35 mouse cellular contexts compared by ENCODE assay signal in the genomic region with DNA sequence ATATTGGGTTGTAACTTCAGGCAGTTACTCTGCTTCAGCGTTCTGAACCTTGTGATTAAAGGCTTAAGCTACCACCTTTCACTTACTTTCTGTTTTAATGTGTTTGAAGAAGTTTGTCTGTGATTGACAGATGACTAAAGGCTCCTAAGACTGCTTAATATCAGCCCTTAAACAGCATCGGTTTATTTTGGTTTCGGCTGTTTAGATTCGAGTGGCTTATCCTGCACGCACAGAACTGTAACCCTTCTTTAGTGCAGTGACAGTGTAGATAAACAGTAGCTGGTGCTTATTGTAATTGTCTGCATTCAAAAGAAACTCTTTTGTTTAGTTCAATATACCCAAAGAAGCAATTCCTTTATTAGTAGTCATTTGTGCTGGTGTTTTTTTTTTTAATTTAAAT. TPM values are rescaled to one million over a fixed set of nuclear protein-coding genes. Genes with fewer than 3 reads are reported as not detected.
DNase-seq lines count a peak whose midpoint lies in the region; ATAC-seq and TF ChIP-seq lines count a peak whose summit lies in the region.
"Had no signal": no experiment of that assay in that cellular context is flagged by ENCODE, and none has a peak within 500 bp of the region (broad histone marks: within the 10 kb centered on the region; RNA-seq: fewer than 3 reads in every experiment).

No protein-coding gene starts in this region.

- H3K4me1 ChIP-seq in liver, embryonic 12.5 days: no peaks in the 10 kb centered on the region
- H3K4me1 ChIP-seq in liver, postnatal 0 days (ENCODE audit: insufficient read depth): no peaks in the 10 kb centered on the region
- H3K4me1 ChIP-seq in liver, embryonic 15.5 days (replicated peaks): no peaks in the 10 kb centered on the region
- no peaks in the 10 kb centered on the region for H3K4me1 ChIP-seq in hindbrain, embryonic 11.5 days (replicated peaks; ENCODE audit: control insufficient read depth, insufficient read depth, low read length)
- no peaks in the 10 kb centered on the region for H3K4me1 ChIP-seq in midbrain, embryonic 11.5 days (ENCODE audit: control insufficient read depth, insufficient read depth, low read length)
- H3K4me1 ChIP-seq: forebrain, embryonic 15.5 days; heart, embryonic 15.5 days; hindbrain, embryonic 10.5 days had no signal

- H3K27me3 ChIP-seq in liver, embryonic 12.5 days (replicated peaks): no peaks in the 10 kb centered on the region
- H3K27me3 ChIP-seq in liver, postnatal 0 days (ENCODE audit: insufficient read depth, low read length): no peaks in the 10 kb centered on the region
- no peaks in the 10 kb centered on the region for H3K27me3 ChIP-seq in liver, embryonic 15.5 days
- H3K27me3 ChIP-seq in hindbrain, embryonic 11.5 days (ENCODE audit: control insufficient read depth, insufficient read depth, low read length): no peaks in the 10 kb centered on the region
- H3K27me3 ChIP-seq in midbrain, embryonic 11.5 days (ENCODE audit: control insufficient read depth, insufficient read depth, low read length): no peaks in the 10 kb centered on the region
- H3K27me3 ChIP-seq: forebrain, embryonic 15.5 days; heart, embryonic 15.5 days had no signal

- H3K4me3 ChIP-seq in liver, embryonic 12.5 days: no peak overlapping the region
- H3K4me3 ChIP-seq in liver, postnatal 0 days (ENCODE audit: low read depth, low read length): no peak overlapping the region
- H3K4me3 ChIP-seq in liver, embryonic 15.5 days (replicated peaks): no peak overlapping the region
- no peak overlapping the region for H3K4me3 ChIP-seq in hindbrain, embryonic 11.5 days (ENCODE audit: low read depth, low read length)
- no peak overlapping the region for H3K4me3 ChIP-seq in midbrain, embryonic 11.5 days (ENCODE audit: low read depth, low read length)
- H3K4me3 ChIP-seq: forebrain, embryonic 15.5 days; heart, adult 2 months; heart, embryonic 15.5 days; hindbrain, embryonic 10.5 days had no signal

- WGBS in liver, embryonic 12.5 days (ENCODE audit: insufficient replicate concordance): 42% methylated on average over 5 of the region's 5 CpGs
- WGBS in liver, postnatal 0 days (ENCODE audit: insufficient replicate concordance): 57% methylated on average over 5 of the region's 5 CpGs
- WGBS in liver, embryonic 15.5 days (ENCODE audit: insufficient replicate concordance): 30% methylated on average over 5 of the region's 5 CpGs
- 86% methylated on average over 5 of the region's 5 CpGs for WGBS in hindbrain, embryonic 11.5 days
- WGBS in midbrain, embryonic 11.5 days: 83% methylated on average over 5 of the region's 5 CpGs

- H3K9me3 ChIP-seq in liver, embryonic 12.5 days (replicated peaks): no peaks in the 10 kb centered on the region
- H3K9me3 ChIP-seq in liver, postnatal 0 days (ENCODE audit: low read length): no peaks in the 10 kb centered on the region
- no peaks in the 10 kb centered on the region for H3K9me3 ChIP-seq in liver, embryonic 15.5 days (replicated peaks)
- no peaks in the 10 kb centered on the region for H3K9me3 ChIP-seq in hindbrain, embryonic 11.5 days (ENCODE audit: control insufficient read depth, low read length)
- H3K9me3 ChIP-seq in midbrain, embryonic 11.5 days (ENCODE audit: control insufficient read depth, low read length): no peaks in the 10 kb centered on the region
- H3K9me3 ChIP-seq: forebrain, embryonic 15.5 days; heart, embryonic 15.5 days; hindbrain, embryonic 10.5 days had no signal

- TF ChIP-seq EP300 in liver, postnatal 0 days (IDR thresholded peaks at IDR 0.05; ENCODE audit: low read depth): no peak

- H3K36me3 ChIP-seq in liver, embryonic 12.5 days: no peaks in the 10 kb centered on the region
- H3K36me3 ChIP-seq in liver, postnatal 0 days (replicated peaks; ENCODE audit: insufficient read depth, low read length): no peaks in the 10 kb centered on the region
- H3K36me3 ChIP-seq in liver, embryonic 15.5 days (replicated peaks): no peaks in the 10 kb centered on the region
- H3K36me3 ChIP-seq in hindbrain, embryonic 11.5 days (ENCODE audit: control insufficient read depth, insufficient read depth, low read length): no peaks in the 10 kb centered on the region
- no peaks in the 10 kb centered on the region for H3K36me3 ChIP-seq in midbrain, embryonic 11.5 days (ENCODE audit: control insufficient read depth, insufficient read depth, low read length)
- H3K36me3 ChIP-seq: forebrain, embryonic 15.5 days; heart, embryonic 15.5 days; hindbrain, embryonic 10.5 days had no signal

- H3K4me2 ChIP-seq in liver, embryonic 12.5 days: no peak overlapping the region
- H3K4me2 ChIP-seq in liver, postnatal 0 days (ENCODE audit: low read depth, low read length): no peak overlapping the region
- H3K4me2 ChIP-seq in liver, embryonic 15.5 days: no peak overlapping the region
- no peak overlapping the region for H3K4me2 ChIP-seq in hindbrain, embryonic 11.5 days (replicated peaks; ENCODE audit: low read depth, low read length)
- no peak overlapping the region for H3K4me2 ChIP-seq in midbrain, embryonic 11.5 days
- H3K4me2 ChIP-seq: forebrain, embryonic 15.5 days; heart, embryonic 11.5 days; heart, embryonic 15.5 days; hindbrain, embryonic 14.5 days had no signal

- H3K27ac ChIP-seq in liver, embryonic 12.5 days: no peak overlapping the region
- H3K27ac ChIP-seq in liver, postnatal 0 days (ENCODE audit: low read depth): no peak overlapping the region
- no peak overlapping the region for H3K27ac ChIP-seq in liver, embryonic 15.5 days (replicated peaks)
- no peak overlapping the region for H3K27ac ChIP-seq in hindbrain, embryonic 11.5 days (ENCODE audit: low read depth, low read length)
- no peak overlapping the region for H3K27ac ChIP-seq in midbrain, embryonic 11.5 days (ENCODE audit: low read depth, low read length)
- H3K27ac ChIP-seq: forebrain, embryonic 15.5 days; heart, adult 2 months; heart, embryonic 15.5 days; hindbrain, embryonic 10.5 days; hindbrain, embryonic 14.5 days; hindbrain, postnatal 0 days had no signal

- ATAC-seq in liver, embryonic 12.5 days: peak; percentile 79
- ATAC-seq in liver, postnatal 0 days: no peak
- peak; percentile 39; the same call in 1 of the 2 replicates for ATAC-seq in erythroid progenitor cell, adult 5-6 weeks (replicated peaks; ENCODE audit: low FRiP score, poor library complexity, severe bottlenecking)
- ATAC-seq in liver, embryonic 15.5 days (ENCODE audit: insufficient read depth): peak; percentile 73; the same call in 1 of the 2 replicates
- peak; percentile 98 for ATAC-seq in megakaryocyte-erythroid progenitor cell, adult 5-6 weeks (replicated peaks; ENCODE audit: low FRiP score, low TSS enrichment, poor library complexity, severe bottlenecking)
- ATAC-seq in hindbrain, embryonic 11.5 days (ENCODE audit: low FRiP score): no peak
- no peak for ATAC-seq in midbrain, embryonic 11.5 days (ENCODE audit: low FRiP score)
- ATAC-seq: CD4-positive, CD25-positive, alpha-beta regulatory T cell, adult 4 months; forebrain, embryonic 15.5 days; hindbrain, postnatal 0 days; inflammation-experienced regulatory T-cells, adult 6 months had no signal

- H3K9ac ChIP-seq in liver, embryonic 12.5 days: no peak overlapping the region
- no peak overlapping the region for H3K9ac ChIP-seq in liver, postnatal 0 days (replicated peaks)
- H3K9ac ChIP-seq in liver, embryonic 15.5 days: no peak overlapping the region
- no peak overlapping the region for H3K9ac ChIP-seq in hindbrain, embryonic 11.5 days (ENCODE audit: low read depth, low read length)
- H3K9ac ChIP-seq in midbrain, embryonic 11.5 days (ENCODE audit: low read length): no peak overlapping the region
- H3K9ac ChIP-seq: forebrain, embryonic 15.5 days; heart, embryonic 15.5 days; hindbrain, embryonic 14.5 days had no signal

- no peak for TF ChIP-seq CTCF in liver, postnatal 0 days (IDR thresholded peaks at IDR 0.05; ENCODE audit: low read depth)

- no peak for DNase-seq in liver, postnatal 0 days
- no peak for DNase-seq in hindbrain, embryonic 11.5 days (ENCODE audit: low spot score)
- no peak for DNase-seq in c-Kit-positive CD71-positive TER-119-positive erythroid progenitor cells, embryonic 14.5 days (ENCODE audit: low spot score)
- no peak for DNase-seq in midbrain, embryonic 11.5 days (ENCODE audit: low spot score, missing footprints)
- DNase-seq: adrenal gland, adult 8-10 months; adrenal gland, postnatal 25 days; cerebellum, adult 11 months; cerebellum, adult 2 months; cerebellum, adult 9-11 months; cerebellum, postnatal 25 days; gastrocnemius, postnatal 10 days; gastrocnemius, postnatal 36 days; heart, adult 2 months; heart, postnatal 10 days; heart, postnatal 36 days had no signal

RNA-seq across cellular contexts. Expression of a gene that starts 2.7 kb away (rescaled TPM):
- polyA plus RNA-seq in liver, embryonic 12.5 days (2016; fragmentation: Nextera tagmentation; extraction: Ambion mirVana): not detected in 2 replicates
- polyA plus RNA-seq in liver, postnatal 0 days (2015; fragmentation: Nextera tagmentation; extraction: Ambion mirVana): not detected in 2 replicates
- total RNA-seq in erythroid progenitor cell, adult 5-6 weeks (2015; ENCODE audit: low replicate concordance): not detected in 2 replicates
- not detected in 2 replicates for total RNA-seq in erythroid progenitor cell, adult 5-6 weeks (2017; ENCODE audit: low replicate concordance)
- polyA plus RNA-seq in liver, embryonic 15.5 days (2015; fragmentation: Nextera tagmentation; extraction: Ambion mirVana): not detected in 2 replicates
- not detected in 2 replicates for total RNA-seq in megakaryocyte-erythroid progenitor cell, adult 5-6 weeks (2014; fragmentation: Nextera tagmentation)
- not detected in 2 replicates for total RNA-seq in megakaryocyte-erythroid progenitor cell, adult 5-6 weeks (2017)
- polyA plus RNA-seq in hindbrain, embryonic 11.5 days (2014; fragmentation: Nextera tagmentation; extraction: Ambion mirVana): not detected in 2 replicates
- not detected in 2 replicates for polyA plus RNA-seq in midbrain, embryonic 11.5 days (2014; fragmentation: Nextera tagmentation; extraction: Ambion mirVana)
- total RNA-seq: adrenal gland, adult 8-10 months; adrenal gland, postnatal 25 days; gastrocnemius, adult 18-20 months; gastrocnemius, postnatal 10 days; gastrocnemius, postnatal 36 days; granulocyte monocyte progenitor cell, adult 5-6 weeks; heart, adult 2 months; heart, postnatal 10 days; heart, postnatal 36 days; hindbrain, postnatal 0 days; MEL had no signal
- polyA plus RNA-seq: brain, embryonic 14.5 days; C2C12; CD4-positive, CD25-positive, alpha-beta regulatory T cell, adult 4 months; cerebellum, adult 2 months; embryonic facial prominence, embryonic 11.5 days; embryonic facial prominence, embryonic 14.5 days; forebrain, embryonic 11.5 days; forebrain, embryonic 15.5 days; heart, adult 2 months; heart, embryonic 11.5 days; heart, embryonic 15.5 days; hindbrain, embryonic 10.5 days; hindbrain, embryonic 14.5 days; hindbrain, postnatal 0 days; inflammation-experienced regulatory T-cells, adult 6 months had no signal

RNA-seq across cellular contexts. Expression of a gene that starts 14.6 kb away (rescaled TPM):
- not detected in 2 replicates for polyA plus RNA-seq in liver, embryonic 12.5 days (2016; fragmentation: Nextera tagmentation; extraction: Ambion mirVana)
- not detected in 2 replicates for polyA plus RNA-seq in liver, postnatal 0 days (2015; fragmentation: Nextera tagmentation; extraction: Ambion mirVana)
- not detected in 2 replicates for total RNA-seq in erythroid progenitor cell, adult 5-6 weeks (2015; ENCODE audit: low replicate concordance)
- total RNA-seq in erythroid progenitor cell, adult 5-6 weeks (2017; ENCODE audit: low replicate concordance): not detected in 2 replicates
- not detected in 2 replicates for polyA plus RNA-seq in liver, embryonic 15.5 days (2015; fragmentation: Nextera tagmentation; extraction: Ambion mirVana)
- total RNA-seq in megakaryocyte-erythroid progenitor cell, adult 5-6 weeks (2014; fragmentation: Nextera tagmentation): not detected in 2 replicates
- total RNA-seq in megakaryocyte-erythroid progenitor cell, adult 5-6 weeks (2017): not detected in 2 replicates
- not detected in 2 replicates for polyA plus RNA-seq in hindbrain, embryonic 11.5 days (2014; fragmentation: Nextera tagmentation; extraction: Ambion mirVana)
- polyA plus RNA-seq in midbrain, embryonic 11.5 days (2014; fragmentation: Nextera tagmentation; extraction: Ambion mirVana): not detected in 2 replicates
- total RNA-seq: adrenal gland, adult 8-10 months; adrenal gland, postnatal 25 days; gastrocnemius, adult 18-20 months; gastrocnemius, postnatal 10 days; gastrocnemius, postnatal 36 days; granulocyte monocyte progenitor cell, adult 5-6 weeks; heart, adult 2 months; heart, postnatal 10 days; heart, postnatal 36 days; hindbrain, postnatal 0 days; MEL had no signal
- polyA plus RNA-seq: brain, embryonic 14.5 days; C2C12; cerebellum, adult 2 months; embryonic facial prominence, embryonic 11.5 days; embryonic facial prominence, embryonic 14.5 days; forebrain, embryonic 11.5 days; forebrain, embryonic 15.5 days; heart, adult 2 months; heart, embryonic 11.5 days; heart, embryonic 15.5 days; hindbrain, embryonic 10.5 days; hindbrain, embryonic 14.5 days; hindbrain, postnatal 0 days; inflammation-experienced regulatory T-cells, adult 6 months had no signal

RNA-seq across cellular contexts. Expression of a gene that starts 24.3 kb away (rescaled TPM):
- polyA plus RNA-seq in liver, embryonic 12.5 days (2016; fragmentation: Nextera tagmentation; extraction: Ambion mirVana): not detected in 2 replicates
- not detected in 2 replicates for polyA plus RNA-seq in liver, postnatal 0 days (2015; fragmentation: Nextera tagmentation; extraction: Ambion mirVana)
- total RNA-seq in erythroid progenitor cell, adult 5-6 weeks (2015; ENCODE audit: low replicate concordance): not detected in 2 replicates
- not detected in 2 replicates for total RNA-seq in erythroid progenitor cell, adult 5-6 weeks (2017; ENCODE audit: low replicate concordance)
- not detected in 2 replicates for polyA plus RNA-seq in liver, embryonic 15.5 days (2015; fragmentation: Nextera tagmentation; extraction: Ambion mirVana)
- not detected in 2 replicates for total RNA-seq in megakaryocyte-erythroid progenitor cell, adult 5-6 weeks (2014; fragmentation: Nextera tagmentation)
- not detected in 2 replicates for total RNA-seq in megakaryocyte-erythroid progenitor cell, adult 5-6 weeks (2017)
- polyA plus RNA-seq in hindbrain, embryonic 11.5 days (2014; fragmentation: Nextera tagmentation; extraction: Ambion mirVana): not detected in 2 replicates
- polyA plus RNA-seq in midbrain, embryonic 11.5 days (2014; fragmentation: Nextera tagmentation; extraction: Ambion mirVana): not detected in 2 replicates
- total RNA-seq: adrenal gland, adult 8-10 months; adrenal gland, postnatal 25 days; gastrocnemius, adult 18-20 months; gastrocnemius, postnatal 10 days; gastrocnemius, postnatal 36 days; granulocyte monocyte progenitor cell, adult 5-6 weeks; heart, adult 2 months; heart, postnatal 10 days; heart, postnatal 36 days; hindbrain, postnatal 0 days; MEL had no signal
- polyA plus RNA-seq: brain, embryonic 14.5 days; C2C12; CD4-positive, CD25-positive, alpha-beta regulatory T cell, adult 4 months; cerebellum, adult 2 months; embryonic facial prominence, embryonic 11.5 days; embryonic facial prominence, embryonic 14.5 days; forebrain, embryonic 11.5 days; forebrain, embryonic 15.5 days; heart, adult 2 months; heart, embryonic 11.5 days; heart, embryonic 15.5 days; hindbrain, embryonic 10.5 days; hindbrain, embryonic 14.5 days; hindbrain, postnatal 0 days; inflammation-experienced regulatory T-cells, adult 6 months had no signal

RNA-seq across cellular contexts. Expression of a gene that starts 25.0 kb away (rescaled TPM):
- polyA plus RNA-seq in liver, embryonic 12.5 days (2016; fragmentation: Nextera tagmentation; extraction: Ambion mirVana): not detected in 2 replicates
- polyA plus RNA-seq in liver, postnatal 0 days (2015; fragmentation: Nextera tagmentation; extraction: Ambion mirVana): not detected in 2 replicates
- not detected in 2 replicates for total RNA-seq in erythroid progenitor cell, adult 5-6 weeks (2015; ENCODE audit: low replicate concordance)
- total RNA-seq in erythroid progenitor cell, adult 5-6 weeks (2017; ENCODE audit: low replicate concordance): not detected in 2 replicates
- not detected in 2 replicates for polyA plus RNA-seq in liver, embryonic 15.5 days (2015; fragmentation: Nextera tagmentation; extraction: Ambion mirVana)
- total RNA-seq in megakaryocyte-erythroid progenitor cell, adult 5-6 weeks (2014; fragmentation: Nextera tagmentation): not detected in 2 replicates
- not detected in 2 replicates for total RNA-seq in megakaryocyte-erythroid progenitor cell, adult 5-6 weeks (2017)
- polyA plus RNA-seq in hindbrain, embryonic 11.5 days (2014; fragmentation: Nextera tagmentation; extraction: Ambion mirVana): not detected in 2 replicates
- polyA plus RNA-seq in midbrain, embryonic 11.5 days (2014; fragmentation: Nextera tagmentation; extraction: Ambion mirVana): not detected in 2 replicates
- total RNA-seq: adrenal gland, adult 8-10 months; adrenal gland, postnatal 25 days; gastrocnemius, adult 18-20 months; gastrocnemius, postnatal 10 days; gastrocnemius, postnatal 36 days; granulocyte monocyte progenitor cell, adult 5-6 weeks; heart, adult 2 months; heart, postnatal 10 days; heart, postnatal 36 days; hindbrain, postnatal 0 days; MEL had no signal
- polyA plus RNA-seq: brain, embryonic 14.5 days; C2C12; CD4-positive, CD25-positive, alpha-beta regulatory T cell, adult 4 months; cerebellum, adult 2 months; embryonic facial prominence, embryonic 11.5 days; embryonic facial prominence, embryonic 14.5 days; forebrain, embryonic 11.5 days; forebrain, embryonic 15.5 days; heart, adult 2 months; heart, embryonic 11.5 days; heart, embryonic 15.5 days; hindbrain, embryonic 10.5 days; hindbrain, embryonic 14.5 days; hindbrain, postnatal 0 days; inflammation-experienced regulatory T-cells, adult 6 months had no signal

RNA-seq across cellular contexts. Expression of a gene that starts 40.1 kb away (rescaled TPM):
- not detected in 2 replicates for polyA plus RNA-seq in liver, embryonic 12.5 days (2016; fragmentation: Nextera tagmentation; extraction: Ambion mirVana)
- not detected in 2 replicates for polyA plus RNA-seq in liver, postnatal 0 days (2015; fragmentation: Nextera tagmentation; extraction: Ambion mirVana)
- not detected in 2 replicates for total RNA-seq in erythroid progenitor cell, adult 5-6 weeks (2015; ENCODE audit: low replicate concordance)
- total RNA-seq in erythroid progenitor cell, adult 5-6 weeks (2017; ENCODE audit: low replicate concordance): not detected in 2 replicates
- polyA plus RNA-seq in liver, embryonic 15.5 days (2015; fragmentation: Nextera tagmentation; extraction: Ambion mirVana): not detected in 2 replicates
- not detected in 2 replicates for total RNA-seq in megakaryocyte-erythroid progenitor cell, adult 5-6 weeks (2014; fragmentation: Nextera tagmentation)
- total RNA-seq in megakaryocyte-erythroid progenitor cell, adult 5-6 weeks (2017): not detected in 2 replicates
- not detected in 2 replicates for polyA plus RNA-seq in hindbrain, embryonic 11.5 days (2014; fragmentation: Nextera tagmentation; extraction: Ambion mirVana)
- polyA plus RNA-seq in midbrain, embryonic 11.5 days (2014; fragmentation: Nextera tagmentation; extraction: Ambion mirVana): not detected in 2 replicates
- total RNA-seq: adrenal gland, adult 8-10 months; adrenal gland, postnatal 25 days; gastrocnemius, adult 18-20 months; gastrocnemius, postnatal 10 days; gastrocnemius, postnatal 36 days; granulocyte monocyte progenitor cell, adult 5-6 weeks; heart, adult 2 months; heart, postnatal 10 days; heart, postnatal 36 days; hindbrain, postnatal 0 days; MEL had no signal
- polyA plus RNA-seq: brain, embryonic 14.5 days; C2C12; CD4-positive, CD25-positive, alpha-beta regulatory T cell, adult 4 months; cerebellum, adult 2 months; embryonic facial prominence, embryonic 11.5 days; embryonic facial prominence, embryonic 14.5 days; forebrain, embryonic 11.5 days; forebrain, embryonic 15.5 days; heart, adult 2 months; heart, embryonic 11.5 days; heart, embryonic 15.5 days; hindbrain, embryonic 10.5 days; hindbrain, embryonic 14.5 days; hindbrain, postnatal 0 days; inflammation-experienced regulatory T-cells, adult 6 months had no signal

Comparison
In these comparisons a context has a peak if more than half of its experiments do, and no peak if none do; other contexts are left out.
1. ATAC-seq: peak in liver, embryonic 12.5 days (single experiment), erythroid progenitor cell, adult 5-6 weeks (single experiment), liver, embryonic 15.5 days (single experiment) and megakaryocyte-erythroid progenitor cell, adult 5-6 weeks (single experiment); none in liver, postnatal 0 days (single experiment), hindbrain, embryonic 11.5 days (single experiment) and midbrain, embryonic 11.5 days (single experiment).